Mouse (Mus musculus) c-Kit-positive CD71-negative TER-119-negative erythroid progenitor cells, embryonic 14.5 days (primary cell): ENCODE measurements around the gene Wfdc2.
A peak's percentile ranks its signal among the peaks of the same experiment; 100 is the strongest.
"Not testable (repeated sequence)": the region's sequence is repeated elsewhere in the genome, so short reads cannot be mapped to it uniquely, and the experiment has no call there.

ENCODE experiments used
- DNase-seq: peaks from one replicate; pipeline ENCODE4 v3.0.0-alpha.2; 2013; ENCODE audit warnings: low read depth

The Wfdc2 gene

GRCm38 (mm10) chr2:164549338-164549737 lies 12.9 kb upstream of the Wfdc2 start:
- DNase-seq, result no peak

DNA sequence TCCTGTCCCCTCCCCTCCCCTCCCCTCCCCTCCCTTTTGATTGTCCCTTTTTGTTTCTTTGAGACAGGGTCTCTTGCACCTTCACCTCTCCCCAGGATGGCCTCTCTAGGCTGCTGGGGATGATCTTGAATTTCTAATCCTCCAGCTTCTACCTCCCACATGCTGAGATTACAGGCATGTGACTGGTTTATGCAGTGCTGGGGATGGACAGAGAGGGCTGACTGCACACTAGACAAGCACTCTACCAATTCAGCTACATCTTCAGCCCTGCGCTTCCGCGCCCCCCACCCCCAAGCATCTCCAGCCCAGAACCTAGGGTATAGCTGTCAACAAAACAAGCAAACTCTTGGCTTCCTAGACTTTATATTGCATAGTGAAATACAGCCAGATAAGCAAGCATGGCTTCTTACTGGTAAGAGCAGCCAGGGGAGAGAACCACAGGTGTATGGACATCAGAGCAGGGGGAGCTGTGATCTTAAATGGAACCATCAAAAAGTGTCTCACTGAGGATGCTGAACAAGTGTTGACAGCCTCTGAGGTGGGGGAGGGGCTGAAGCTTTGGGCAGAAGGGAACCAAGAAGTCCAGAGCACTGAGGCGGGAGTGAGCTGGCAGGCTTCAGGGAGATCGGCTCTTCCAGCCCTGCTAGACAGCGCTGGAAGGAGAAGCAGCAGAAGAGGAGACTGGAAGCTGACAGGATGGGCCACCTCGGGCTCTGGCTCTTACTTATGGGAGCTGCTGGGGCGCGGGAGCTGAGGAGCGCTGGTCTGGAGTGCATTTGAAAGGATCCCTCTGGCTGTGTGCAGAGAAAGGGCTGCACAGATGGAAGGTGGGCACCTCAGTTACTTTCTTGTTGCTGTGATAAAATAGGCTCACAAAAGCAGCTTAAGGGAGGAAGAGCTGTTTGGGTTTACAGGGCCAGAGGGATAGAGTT lies 12.0 kb upstream of the Wfdc2 start:
- DNase-seq, result no peak

DNA sequence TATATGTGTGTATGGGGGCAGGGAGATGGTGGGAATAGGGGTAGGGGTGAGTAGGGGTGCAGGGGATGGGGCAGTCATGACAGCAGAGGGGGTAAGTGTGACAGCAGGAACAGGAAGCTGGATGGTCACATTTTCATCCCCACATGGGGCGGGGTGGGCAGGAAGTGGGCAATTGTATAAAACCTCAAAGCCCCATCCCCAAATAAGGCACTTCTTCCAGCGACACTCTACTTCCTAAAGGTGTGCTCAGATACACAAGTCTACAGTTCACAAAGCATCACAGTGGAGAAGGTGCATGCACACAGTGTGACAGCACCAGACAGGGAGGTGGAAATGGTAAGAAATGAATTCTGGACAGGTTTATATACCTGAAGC lies 11.3 kb upstream of the Wfdc2 start:
- DNase-seq, result no peak

DNA sequence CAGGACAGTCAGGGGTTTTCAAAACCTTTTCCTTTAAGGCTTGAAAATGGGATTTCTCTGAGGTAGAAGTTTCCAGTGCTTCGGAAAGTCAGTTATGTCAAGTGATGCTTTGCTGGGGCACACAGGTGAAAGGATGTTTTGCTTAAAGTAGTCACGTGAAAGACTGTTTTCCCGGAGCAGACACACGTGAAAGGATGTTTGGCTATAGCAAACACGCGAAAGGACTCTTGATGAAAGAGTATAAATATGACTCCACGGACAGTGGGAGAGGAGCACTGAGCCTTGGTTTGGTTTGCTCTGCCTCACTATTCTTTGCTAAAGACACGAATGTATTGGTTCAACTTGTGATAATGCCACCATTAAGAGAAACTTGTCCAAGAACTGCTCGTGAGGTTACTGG lies 10.7 kb upstream of the Wfdc2 start:
- no peak for DNase-seq

DNA sequence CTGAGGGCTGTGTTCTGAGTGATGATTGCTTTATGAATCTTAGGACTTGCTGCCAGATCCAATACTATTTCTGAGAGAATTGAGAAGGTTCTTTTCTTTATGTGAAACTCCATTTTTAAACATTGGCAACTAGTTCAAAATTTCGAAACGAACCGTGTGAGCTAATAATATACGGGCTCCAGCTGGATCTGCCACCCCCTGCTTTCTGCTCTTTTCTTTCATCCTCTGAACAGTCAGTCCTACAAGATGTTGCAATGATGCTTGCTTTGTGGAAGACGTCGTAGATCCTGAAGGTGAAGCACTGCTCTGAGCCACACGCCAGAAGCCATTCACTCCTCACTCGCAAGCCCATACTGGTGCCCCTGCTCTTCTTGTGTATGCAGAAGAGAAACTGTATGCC lies 3.8 kb upstream of the Wfdc2 start:
- no peak for DNase-seq

GRCm38 (mm10) chr2:164558991-164559645 lies 3.1 kb upstream of the Wfdc2 start:
- DNase-seq, result peak; percentile 8

DNA sequence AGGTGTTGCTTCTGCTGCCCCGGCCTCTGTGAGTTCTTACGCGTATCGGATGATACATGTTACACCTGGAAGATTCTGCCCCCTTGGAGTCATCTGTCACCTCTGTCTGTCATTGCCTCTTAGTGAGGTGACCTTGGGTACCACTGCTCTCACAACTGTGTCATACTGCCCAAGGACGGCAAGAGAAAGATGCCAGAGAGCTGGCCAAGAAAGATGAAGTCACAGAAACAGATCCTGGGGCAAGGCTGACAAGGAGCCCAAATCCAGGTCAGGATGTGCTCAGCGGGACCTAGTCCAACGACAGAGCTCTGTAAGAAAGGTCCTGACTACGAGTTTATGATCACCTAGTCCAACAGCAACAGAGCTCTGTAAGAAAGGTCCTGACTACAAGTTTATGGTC lies 2.1 kb upstream of the Wfdc2 start:
- no peak for DNase-seq

GRCm38 (mm10) chr2:164563339-164564038 lies 1.3 kb downstream of the Wfdc2 start:
- peak; percentile 23 for DNase-seq

DNA sequence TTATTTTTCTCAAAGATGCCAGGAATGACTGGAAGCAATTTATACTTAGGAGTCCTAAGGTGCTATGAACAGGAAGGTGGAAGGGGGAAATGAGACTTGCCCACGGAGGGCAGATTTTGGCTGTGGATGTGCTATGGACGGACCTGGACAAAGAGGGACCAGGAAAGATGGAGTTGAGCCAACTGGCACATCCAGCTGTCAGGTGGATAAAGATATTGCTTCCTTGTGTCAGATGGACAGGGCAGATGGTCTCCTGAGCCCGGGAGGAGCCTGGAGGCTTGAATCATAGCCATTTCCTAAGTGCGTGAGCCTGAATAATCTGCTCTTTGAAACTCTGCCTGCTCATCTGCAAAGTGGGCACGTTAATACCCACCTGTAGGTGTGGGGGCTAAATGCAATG lies 2.1 kb downstream of the Wfdc2 start:
- DNase-seq, result no peak

DNA sequence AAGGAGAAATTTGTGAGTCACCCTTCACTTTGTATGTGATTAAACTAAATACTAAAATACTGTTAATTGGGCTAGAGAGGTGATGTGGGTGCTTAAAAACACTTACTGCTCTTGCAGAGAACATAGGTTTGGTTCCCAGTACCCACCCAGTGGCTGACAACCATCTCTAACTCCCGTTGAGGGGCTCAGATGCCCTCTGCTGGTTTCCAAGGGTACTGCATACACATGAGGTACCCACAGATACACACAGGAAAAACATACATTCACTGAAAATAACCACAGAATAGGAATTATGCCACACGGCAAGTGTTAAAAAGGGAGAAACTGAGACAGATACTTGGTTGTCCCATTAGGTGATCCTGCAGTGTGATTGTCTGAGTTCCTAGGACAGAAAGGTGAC lies 4.8 kb downstream of the Wfdc2 start:
- no peak for DNase-seq

DNA sequence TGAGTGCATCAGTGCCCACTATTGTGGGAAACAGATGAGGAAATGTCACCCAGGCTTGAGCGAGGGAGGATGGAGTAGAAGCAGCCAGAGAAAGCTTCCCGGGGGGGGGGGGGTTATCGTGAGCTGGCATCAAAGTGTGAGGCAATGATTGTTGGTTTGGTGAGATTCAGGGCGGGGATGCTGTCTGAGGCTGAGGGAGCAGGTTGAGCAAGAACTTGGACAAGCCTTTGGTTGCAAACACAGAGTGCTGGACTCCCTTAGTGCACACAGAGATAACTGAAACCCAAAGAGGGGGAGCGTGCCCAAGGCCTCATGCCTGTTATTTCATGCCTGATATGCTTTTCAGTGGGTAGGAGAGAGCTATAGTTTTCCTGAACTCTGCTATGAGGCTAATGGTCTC lies 5.2 kb downstream of the Wfdc2 start:
- no peak for DNase-seq

- not testable (repeated sequence) for DNase-seq
These were observed 11.1 kb downstream of the Wfdc2 start, which contains the start of gene Spint3 for GRCm38 (mm10) chr2:164573359-164573758. Gene Spint3, minus strand, starts transcription at chr2:164573459.

DNA sequence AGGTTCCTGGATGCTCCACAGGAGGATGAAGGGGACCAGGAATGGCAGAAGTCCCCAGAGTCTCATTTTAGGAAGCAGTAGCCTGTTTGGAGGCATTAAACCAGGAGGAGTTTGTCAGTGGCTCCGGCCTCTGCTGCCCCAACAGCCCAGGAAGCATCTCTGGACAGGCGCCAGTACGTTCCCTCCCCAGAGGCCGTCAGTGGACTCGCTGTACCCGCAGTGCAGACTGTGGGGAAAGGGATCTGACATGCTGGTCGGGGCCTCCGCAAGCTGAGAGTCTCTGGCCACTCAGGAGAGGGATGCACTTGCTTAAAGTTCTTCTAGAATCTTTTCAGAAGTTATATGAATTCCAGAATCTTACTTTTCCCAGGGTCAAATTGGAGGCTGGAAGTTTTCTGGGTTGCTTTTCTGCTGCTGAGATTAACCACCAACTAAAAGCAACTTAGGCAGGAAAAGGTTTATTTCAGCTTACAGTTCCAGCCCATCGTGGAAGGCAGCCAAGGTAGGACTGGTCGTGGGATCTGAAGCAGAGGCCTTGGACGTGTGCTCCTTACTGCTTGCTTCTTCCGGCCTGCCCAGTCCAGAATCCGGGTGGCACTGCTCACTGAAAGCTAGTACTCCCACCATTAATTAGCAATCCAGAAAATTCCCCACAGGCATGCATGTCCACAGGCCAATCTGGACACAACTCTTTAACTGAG lies 23.0 kb downstream of the Wfdc2 start, which contains the start of gene Wfdc6a:
Gene Wfdc6a, minus strand, starts transcription at position 423 of the 701 bp plus-strand sequence.
- DNase-seq, result not testable (repeated sequence)

GRCm38 (mm10) chr2:164592014-164592413 lies 29.8 kb downstream of the Wfdc2 start:
- peak; percentile 14 for DNase-seq

DNA sequence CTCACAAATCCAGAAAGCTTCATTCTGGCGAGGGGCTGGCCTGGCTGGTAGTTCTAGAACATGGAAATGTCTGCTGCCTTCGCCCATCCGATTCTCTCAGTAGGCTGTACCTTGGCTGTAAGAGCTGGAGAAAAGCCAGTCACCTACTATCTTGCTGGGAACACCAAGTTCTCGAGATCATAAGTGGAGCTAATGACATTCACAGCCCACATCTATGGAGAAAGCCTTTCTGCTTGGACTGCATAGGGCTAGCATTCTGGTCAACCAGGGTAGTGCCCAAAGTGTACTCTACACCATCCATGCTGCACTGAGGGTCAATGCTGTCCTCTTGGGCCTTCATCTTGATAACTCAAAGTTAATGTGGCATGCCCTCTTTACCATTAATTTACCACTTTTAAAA lies 31.3 kb downstream of the Wfdc2 start, which contains the start of gene Eppin:
Gene Eppin, minus strand, starts transcription at position 101 of the 400 bp plus-strand sequence.
- no peak for DNase-seq

DNA sequence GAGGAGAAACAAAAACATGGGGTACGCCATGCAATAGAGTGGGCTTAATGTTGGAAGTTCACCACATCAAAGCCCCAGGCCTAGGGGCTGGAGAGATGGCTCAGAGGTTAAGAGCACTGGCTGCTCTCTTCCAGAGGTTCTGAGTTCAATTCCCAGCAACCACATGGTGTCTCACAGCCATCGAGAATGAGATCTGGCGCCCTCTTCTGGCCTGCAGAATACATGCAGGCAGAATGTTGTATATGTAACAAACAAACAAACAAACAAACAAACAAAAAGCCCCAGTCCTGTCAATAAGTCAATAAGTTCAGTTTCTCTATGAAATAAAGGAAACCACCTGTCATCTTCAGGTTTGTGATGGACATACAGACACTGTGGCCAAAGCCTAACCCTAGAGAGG lies 38.0 kb downstream of the Wfdc2 start:
- DNase-seq, result no peak

DNA sequence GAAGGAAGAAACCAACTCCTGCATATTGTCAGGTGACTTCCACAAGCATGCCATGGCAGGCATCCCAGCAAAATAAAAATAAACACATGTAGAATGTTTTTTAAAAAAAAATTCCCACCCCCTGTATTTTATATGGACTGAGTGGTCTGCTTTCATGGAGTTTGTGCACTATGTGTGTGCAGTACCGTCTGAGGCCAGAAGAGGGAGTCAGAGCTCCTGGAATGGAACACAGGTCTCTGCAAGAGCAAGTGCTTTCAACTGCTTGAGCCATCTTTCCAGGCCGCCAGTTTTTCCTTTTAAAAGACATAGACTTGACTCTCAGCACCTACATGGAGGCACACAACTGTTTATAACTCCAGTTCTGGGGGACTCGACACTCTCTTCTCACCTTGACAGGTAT lies 41.3 kb downstream of the Wfdc2 start:
- DNase-seq, result no peak

GRCm38 (mm10) chr2:164604411-164604810 lies 42.2 kb downstream of the Wfdc2 start:
- no peak for DNase-seq

DNA sequence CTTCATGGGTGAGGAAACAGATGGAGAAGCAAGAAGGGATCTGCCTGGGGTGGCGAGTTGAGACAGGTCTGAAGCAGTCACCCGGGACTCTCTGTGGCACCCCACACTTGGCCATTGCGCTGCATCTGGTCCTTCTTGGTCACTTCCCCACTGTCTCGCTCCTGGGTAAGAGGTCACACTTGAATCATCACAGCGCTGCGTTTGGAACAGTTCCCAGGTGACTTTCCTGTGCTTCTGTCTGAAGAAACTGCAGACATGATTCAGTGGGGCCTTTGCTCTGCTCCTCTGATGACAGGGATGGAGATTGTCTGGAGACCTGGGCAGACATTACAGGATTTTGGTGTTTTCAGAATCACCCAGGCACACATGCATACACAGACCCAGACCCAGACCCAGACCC lies 46.6 kb downstream of the Wfdc2 start:
- DNase-seq, result no peak

GRCm38 (mm10) chr2:164613471-164613870 lies 51.3 kb downstream of the Wfdc2 start, which contains the start of the genes Wfdc6b and Wfdc8:
Gene Wfdc6b, plus strand, starts transcription at chr2:164613522.
Gene Wfdc8, minus strand, starts transcription at chr2:164613626.
- not testable (repeated sequence) for DNase-seq

- no peak for DNase-seq
These were observed 53.2 kb downstream of the Wfdc2 start for GRCm38 (mm10) chr2:164615386-164615785.
